Mouse (Mus musculus) embryo, embryonic 9.5 days (tissue): ENCODE results near the gene Astn2.

ENCODE experiments used
- DNase-seq: peaks from one replicate; pipeline ENCODE4 v3.0.0-alpha.2; 2017; ENCODE audit errors: extremely low spot score

Gene Astn2

GRCm38 (mm10) chr4:65843191-65843590 is 561.2 kb downstream of the Astn2 start:
- no peak for DNase-seq

DNA sequence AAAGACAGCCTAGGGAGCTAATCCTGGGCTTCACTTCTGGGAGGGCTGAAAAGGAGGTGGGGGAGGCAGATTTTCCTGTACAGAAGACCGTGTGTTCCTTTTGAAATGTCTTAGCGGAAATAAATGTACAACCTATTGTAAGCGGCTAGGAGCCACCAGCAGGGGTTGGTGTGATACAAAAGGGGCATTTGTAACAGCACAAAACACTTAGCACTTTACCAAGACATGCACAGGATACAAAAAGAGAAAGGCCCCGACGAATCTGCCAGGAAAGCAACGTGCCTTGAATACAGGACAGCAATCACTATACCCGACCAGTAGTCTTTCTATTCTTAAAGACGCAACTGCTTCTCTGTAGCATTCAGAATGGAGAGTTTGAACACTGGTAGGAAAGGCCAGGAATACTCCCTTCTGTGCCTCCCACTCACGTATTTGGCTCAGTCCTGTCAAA is 564.8 kb downstream of the Astn2 start:
- peak; percentile 22 for DNase-seq

DNA sequence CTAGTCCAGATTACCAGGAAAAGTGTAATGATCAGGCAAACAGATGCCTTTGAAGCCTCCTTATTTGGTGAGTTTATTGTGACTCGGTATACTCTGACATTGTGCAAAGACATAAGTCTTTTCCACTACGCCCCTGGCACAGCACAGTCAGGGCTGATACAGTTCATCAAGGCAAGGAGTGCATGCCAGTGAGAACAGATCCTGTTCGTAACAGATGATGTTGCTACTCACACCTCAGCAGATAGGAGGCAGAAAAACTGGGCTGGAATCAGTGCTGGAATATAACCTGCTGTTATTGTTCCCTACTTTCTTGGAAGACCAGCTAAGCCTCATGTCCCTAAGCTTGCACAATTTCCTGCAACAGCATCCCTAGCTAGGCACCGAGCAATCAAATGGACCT is 565.6 kb downstream of the Astn2 start:
- DNase-seq = no peak

GRCm38 (mm10) chr4:65832971-65833370 is 571.4 kb downstream of the Astn2 start:
- DNase-seq = no peak

- no peak for DNase-seq
Observed at GRCm38 (mm10) chr4:65831872-65832271, 572.5 kb downstream of the Astn2 start.

DNA sequence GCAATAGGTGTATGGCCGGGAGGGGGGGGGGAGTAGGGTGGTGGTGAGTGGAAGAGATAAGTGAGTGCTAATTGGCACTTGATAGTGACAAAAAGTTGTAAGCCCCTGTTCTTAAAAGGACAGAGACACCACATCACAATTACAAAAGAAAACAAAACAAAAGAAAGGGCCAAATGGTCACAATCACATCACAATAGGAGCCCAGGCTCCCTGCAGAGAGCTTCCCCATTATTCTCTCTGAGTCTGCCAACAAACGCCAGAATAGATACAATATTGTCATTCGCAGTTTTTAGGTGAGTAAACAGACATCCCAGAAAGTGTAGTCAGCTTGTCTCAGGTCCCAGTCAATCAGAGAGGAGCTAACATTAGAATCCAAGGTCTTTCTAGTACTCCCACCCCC is 573.9 kb downstream of the Astn2 start:
- DNase-seq = peak; percentile 4

DNA sequence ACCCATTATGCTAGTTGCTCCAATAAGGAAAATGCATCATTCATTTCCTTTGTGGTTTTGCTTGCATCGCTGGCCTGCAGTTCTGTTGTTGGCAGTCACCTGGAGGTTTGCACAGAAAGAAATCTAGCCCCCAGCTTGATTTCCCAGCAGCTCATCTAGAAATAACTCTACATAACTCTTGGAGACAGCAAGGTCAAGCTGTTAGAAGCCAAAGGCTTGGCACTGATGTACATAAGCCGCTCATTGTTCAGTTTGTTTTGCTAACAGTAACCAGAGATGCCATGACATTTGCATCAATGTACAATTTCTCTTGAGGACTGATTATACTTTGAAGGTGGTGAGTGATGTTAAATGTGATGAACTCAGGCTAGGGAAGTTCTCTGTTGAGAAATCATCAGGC is 583.3 kb downstream of the Astn2 start:
- DNase-seq = no peak

DNA sequence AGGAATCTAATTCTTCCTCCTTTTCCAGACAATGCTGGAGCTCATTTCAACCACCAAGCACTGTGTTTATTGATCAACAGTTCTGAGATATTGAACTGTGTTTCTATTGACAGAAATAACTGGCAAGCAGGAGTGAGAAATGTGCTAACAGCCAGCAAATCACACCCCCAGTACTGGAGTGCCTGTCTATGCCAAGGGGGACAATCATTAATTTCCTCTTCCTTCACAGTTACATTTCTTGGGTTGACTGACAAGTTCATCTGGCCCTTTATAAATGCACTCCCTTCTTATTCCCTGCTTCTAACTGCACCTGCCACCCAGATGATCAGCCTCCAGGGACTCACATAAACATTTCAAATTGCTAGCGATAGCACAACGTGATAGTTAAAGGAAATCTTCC is 584.2 kb downstream of the Astn2 start:
- DNase-seq = no peak

DNA sequence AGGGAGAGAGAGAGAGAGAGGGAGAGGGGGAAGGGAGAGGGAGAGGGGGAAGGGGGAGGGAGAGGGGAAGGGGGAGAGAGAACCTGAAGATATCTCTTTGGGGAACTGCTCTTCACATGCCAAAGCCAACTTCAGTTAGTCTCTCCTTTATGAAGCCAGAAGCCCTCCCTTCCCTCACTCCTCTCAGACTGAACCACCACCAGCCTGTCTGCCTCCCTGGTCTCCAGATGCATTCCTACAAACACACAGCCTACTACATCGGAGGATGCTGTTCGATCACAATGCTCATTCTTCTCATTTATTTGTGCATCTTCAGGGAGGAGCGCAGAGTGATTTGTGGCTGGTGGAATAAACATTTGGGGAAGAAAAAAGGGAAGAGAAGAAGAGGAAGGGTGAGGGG is 584.6 kb downstream of the Astn2 start:
- no peak for DNase-seq

DNA sequence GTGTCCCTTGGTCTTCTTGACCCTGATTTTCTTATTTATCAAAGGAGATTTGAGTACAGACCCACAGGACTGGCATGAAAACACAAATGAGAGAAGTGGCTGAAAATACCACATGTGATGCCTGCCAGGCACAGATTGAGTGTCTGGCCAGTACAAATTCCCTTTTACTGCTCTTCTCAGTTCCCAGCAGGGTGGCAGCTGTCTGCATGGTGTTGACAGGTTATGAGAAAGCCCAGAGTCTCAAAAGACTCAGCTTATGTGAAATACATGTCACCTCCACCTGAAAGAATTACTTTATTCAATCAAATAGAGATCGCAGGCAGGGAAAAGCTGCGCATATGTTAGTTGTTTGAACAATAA is 590.3 kb downstream of the Astn2 start:
- DNase-seq = no peak

GRCm38 (mm10) chr4:65813500-65814175 is 590.8 kb downstream of the Astn2 start:
- no peak for DNase-seq

GRCm38 (mm10) chr4:65807341-65807740 is 597.1 kb downstream of the Astn2 start:
- DNase-seq = no peak

- no peak for DNase-seq
Observed at GRCm38 (mm10) chr4:65801204-65801603, 603.2 kb downstream of the Astn2 start.

GRCm38 (mm10) chr4:65791051-65791450 is 613.4 kb downstream of the Astn2 start:
- no peak for DNase-seq

- no peak for DNase-seq
Observed at GRCm38 (mm10) chr4:65773368-65774010, 630.9 kb downstream of the Astn2 start.

GRCm38 (mm10) chr4:65770952-65771351 is 633.5 kb downstream of the Astn2 start:
- DNase-seq = no peak

DNA sequence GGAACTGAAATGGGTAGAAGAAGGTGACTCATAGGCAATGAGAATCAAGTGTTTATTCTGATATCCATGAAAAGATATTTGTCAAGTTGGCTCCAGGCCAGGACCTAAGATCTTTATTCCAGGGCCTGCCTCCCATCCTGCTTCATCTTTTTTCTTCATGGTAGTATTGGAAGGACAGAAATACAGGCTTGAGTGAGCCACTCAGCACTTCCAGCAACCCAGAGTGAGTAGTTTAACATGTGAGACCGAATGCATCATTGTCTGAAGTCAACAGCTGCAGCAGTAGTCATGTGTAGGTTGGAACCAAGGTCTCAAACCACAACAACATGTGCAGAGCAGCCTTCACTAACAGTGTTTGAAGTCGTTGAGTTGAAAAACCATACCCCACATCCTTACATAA is 636.5 kb downstream of the Astn2 start:
- DNase-seq = no peak

DNA sequence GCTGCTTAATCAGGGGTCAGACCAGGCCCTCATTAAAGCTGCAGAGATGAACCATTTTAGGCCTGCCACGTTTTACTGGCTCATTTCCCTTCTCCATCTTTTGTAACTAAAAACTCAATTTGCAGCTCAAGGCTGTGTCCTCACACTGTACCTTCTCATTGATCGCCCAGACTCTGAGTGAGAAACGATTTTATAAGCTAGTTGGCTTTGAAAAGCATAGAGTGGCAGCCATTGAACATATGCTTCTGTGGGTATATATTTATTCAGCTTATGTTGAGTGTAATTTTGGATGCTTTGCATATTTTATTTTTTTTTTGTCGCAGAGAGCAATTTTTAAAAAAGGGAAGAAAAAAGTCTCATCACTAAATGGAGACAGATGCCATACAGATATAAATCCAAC is 637.0 kb downstream of the Astn2 start:
- no peak for DNase-seq

DNA sequence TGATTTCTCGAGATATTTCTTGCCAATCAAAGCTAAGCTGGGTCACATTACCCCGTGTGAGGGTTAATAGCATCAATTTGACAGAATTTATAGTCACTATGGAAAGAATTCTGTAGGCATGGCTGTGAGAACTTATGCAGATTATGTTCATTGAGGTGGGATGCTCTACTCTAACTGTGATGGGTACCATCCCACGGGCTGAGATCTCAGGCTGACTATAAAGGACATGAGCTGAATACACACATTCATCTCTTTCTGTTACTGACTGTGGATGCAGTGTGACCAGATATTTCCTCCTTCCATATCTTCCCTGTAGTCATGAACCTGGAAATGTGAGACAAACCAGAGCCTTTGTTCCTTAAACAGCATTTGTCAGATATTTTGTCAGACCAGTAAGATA is 639.1 kb downstream of the Astn2 start:
- DNase-seq = no peak

- DNase-seq = no peak
Observed at GRCm38 (mm10) chr4:65764275-65764674, 640.1 kb downstream of the Astn2 start.

GRCm38 (mm10) chr4:65763823-65764222 is 640.6 kb downstream of the Astn2 start:
- no peak for DNase-seq

DNA sequence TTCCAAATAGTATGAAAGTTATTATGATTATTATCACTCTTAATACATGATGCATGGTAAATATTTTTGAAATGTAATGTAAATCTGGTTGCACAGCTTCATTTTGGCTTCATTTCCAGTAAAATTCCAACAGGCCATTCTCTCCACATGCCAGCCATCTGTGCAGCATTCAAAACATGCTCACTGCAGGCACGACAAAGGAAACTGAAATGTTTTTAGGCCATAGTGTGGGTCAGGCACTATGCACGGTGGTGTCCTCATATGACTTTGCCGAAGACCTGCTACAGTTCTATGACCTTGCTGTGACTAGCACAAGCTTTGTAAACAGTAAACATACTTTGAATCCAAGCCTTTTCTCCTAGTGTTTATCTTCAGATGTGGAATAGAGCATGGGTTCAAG is 642.3 kb downstream of the Astn2 start:
- DNase-seq = no peak

DNA sequence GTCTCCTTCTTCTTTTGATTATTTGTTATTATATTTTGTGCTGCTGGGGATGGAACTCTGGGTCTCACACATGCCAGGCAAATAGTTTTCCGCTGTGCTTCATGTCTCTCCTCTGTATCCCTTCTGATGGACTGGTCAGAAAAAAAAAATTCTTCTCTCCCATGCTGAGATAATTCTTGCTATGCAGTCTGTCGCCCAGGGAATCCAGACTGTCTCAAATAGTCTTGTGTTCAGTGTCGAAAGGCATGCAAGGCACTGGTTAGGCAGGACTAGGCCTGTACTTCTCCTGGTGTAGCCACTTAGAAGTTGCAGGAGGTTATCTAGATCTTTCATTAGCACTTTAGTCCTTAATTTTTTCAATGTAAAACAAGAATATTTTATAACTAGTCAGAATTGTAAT is 642.8 kb downstream of the Astn2 start:
- no peak for DNase-seq

DNA sequence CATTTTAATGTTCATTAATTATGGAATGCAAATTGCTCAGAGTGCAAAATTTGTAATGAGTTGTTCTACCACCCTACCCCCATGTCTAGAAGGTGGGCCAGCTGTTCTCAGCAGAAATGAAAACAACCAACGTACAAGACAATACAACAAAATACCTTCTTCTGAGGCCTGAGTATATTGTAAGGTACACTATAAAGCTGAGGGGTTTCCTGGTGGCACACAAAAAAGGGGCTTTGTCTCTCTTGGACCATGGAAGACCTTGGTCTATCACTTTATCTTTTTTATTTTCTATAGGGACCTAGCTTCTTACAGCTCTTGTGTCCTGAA is 645.6 kb downstream of the Astn2 start:
- DNase-seq = no peak
